Mouse (Mus musculus): ENCODE data around the gene Ccdc9b.

DNA sequence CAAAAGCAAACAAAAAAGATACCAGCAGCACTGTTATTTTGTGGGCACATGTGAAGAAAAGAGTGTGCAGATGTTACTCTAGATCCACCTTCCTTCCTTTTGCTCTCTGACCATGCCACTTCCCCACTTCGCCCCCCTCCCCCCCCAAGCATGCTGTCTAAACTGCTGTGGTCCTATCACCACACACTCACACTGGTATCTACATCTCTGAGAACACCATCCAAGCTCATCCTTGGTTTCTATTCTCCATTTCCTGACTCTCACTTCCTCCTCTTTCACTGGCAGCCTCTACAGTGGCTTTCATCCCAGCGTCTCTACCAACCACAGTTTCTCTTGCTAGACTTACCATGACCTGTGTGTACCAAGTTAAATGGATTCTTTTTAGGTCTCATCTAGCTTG, 42.0 kb upstream of the Ccdc9b start:
- TF ChIP-seq CTCF (IDR thresholded peaks at IDR 0.05; ENCODE audit: extremely low read depth, insufficient read depth, low read length): no peak
- no peak for TF ChIP-seq POLR2A (IDR thresholded peaks at IDR 0.05; ENCODE audit: extremely low read depth, insufficient read depth, low read length)

All from cortical plate, adult 2 months (tissue).